Mouse (Mus musculus): ENCODE data around the gene Ears2.

Gene Ears2

DNA sequence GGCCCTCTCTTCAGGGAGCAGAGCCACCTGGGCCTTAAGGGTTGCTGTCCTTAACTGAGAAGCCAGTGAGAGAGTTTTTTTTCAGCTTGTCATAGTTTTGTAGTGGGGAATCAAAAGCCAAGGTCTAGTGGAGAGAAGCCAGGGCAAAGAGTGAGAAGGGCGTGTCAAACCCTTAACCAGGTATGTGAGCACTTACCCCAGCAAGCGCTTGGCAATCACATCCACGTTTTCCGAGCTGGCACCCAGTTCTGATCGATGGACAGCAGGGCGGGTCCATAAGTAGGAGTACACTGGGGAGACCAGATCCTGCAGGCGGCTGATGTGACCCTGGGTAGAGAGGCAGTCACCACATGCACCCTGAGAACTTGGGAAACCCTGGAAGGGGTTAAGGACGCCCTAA lies 23.0 kb downstream of the Ears2 start:
- peak; percentile 43 for DNase-seq

DNA sequence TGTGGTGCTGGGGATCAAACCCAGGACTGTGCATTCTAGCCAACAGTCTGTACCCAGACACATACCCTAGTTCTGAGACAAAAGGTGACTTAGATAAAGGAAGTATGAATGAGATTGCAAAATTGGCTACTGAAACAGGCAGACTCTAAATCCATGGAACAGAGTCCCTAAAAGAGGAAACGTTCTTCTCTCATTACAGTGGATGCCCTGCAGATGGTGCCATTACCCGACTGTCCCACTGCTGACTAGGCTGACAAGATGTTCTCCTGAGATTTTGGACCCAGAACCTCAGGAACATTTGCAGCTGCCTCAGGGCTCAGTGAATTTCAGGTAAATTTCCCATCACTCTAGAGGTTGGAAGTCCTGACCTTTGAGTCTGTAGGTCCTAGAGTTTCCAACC lies 32.7 kb downstream of the Ears2 start:
- DNase-seq, result no peak

DNA sequence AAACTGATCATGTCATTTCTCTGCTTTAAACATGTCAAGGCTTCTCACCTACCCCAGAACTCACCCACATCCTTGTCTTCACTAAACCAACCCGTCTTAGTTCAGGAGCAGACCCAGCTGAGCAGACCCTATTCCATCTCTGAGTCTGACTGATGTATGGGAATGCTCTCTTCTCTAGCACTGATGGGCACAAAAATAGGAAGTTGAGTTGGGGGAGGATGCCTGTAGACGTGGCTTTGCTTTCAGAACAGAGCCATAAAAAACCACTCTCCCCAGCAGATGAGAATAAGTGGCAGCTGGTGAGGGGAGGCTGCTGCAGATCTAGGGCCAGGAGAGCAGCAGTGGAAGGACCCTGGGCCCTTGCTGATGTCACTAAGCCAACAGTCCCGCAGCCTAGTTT lies 33.7 kb downstream of the Ears2 start:
- no peak for DNase-seq

DNA sequence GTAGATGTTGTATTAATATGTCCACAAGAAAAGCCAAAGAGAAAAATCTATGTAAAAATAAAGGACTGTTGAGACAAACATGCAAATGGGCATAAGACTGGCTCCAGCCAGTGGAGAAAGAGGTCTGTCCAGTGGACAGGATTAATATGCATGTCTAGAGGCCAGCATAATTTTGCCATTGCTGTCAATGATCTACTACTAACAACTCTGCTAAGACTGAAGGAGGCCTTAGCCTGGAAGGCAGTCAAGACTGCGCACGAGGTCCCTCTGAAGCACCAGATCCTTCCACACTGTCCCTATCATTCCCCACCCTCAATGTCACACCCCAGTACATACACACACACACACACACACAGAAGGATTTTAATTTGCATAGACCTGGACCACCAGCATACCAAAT lies 44.9 kb downstream of the Ears2 start:
- DNase-seq, result peak; percentile 71

DNA sequence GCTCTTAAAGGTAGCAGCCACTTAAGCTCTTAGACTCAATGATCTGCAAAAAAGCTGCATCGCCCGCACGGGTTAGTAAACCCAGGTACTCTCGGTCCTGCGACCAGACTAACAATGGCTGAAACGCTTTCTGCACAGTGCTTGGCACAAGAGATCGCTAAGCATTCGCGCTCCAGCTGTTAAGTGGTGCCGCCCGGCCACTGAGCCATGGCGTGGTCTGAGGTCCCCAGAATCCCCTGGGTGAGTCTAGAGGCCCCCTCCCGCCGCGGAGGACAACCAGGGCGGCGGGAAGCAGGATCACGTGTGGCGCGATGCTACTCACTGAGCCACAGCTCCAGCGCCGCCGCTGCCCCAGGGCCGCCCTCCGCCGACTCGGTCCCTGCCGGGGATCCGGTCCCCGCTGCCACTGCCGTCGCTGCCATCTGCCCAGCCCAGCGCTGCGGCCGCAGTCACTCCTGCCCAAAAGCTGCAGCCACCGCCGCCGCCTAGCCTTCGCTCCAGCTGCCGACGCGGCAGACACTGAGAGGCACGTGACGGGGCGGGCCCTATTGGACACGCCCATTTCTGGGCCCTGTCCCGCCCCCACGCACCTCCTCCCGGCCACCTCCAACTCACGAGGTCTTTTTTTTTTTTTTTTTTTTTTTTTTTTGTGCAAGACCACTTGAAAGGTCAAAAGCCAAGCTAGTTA lies 46.3 kb downstream of the Ears2 start, which contains the start of gene Gga2:
Gene Gga2 (minus strand): TSS at position 556 of the 688 bp plus-strand sequence.
- peak; percentile 89 for DNase-seq

DNA sequence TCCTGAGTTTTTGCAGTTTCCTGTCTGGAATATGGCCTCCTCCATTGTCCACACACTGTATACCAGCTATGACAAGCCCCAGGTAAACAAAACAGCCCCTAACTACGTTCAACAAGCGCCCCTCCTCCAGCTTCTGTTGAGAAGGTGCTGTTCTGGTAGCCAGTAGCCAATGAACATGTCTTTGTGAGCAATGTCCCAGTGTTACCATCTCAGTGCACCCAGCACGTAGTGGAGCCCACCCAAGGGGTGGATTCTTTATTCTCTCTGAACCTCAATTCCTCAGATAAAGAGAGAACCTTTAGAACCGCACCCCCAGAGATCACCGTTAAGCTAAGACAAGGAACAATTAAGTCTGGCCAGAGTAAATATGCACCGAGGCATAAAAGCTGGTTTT lies 46.8 kb downstream of the Ears2 start:
- no peak for DNase-seq

DNA sequence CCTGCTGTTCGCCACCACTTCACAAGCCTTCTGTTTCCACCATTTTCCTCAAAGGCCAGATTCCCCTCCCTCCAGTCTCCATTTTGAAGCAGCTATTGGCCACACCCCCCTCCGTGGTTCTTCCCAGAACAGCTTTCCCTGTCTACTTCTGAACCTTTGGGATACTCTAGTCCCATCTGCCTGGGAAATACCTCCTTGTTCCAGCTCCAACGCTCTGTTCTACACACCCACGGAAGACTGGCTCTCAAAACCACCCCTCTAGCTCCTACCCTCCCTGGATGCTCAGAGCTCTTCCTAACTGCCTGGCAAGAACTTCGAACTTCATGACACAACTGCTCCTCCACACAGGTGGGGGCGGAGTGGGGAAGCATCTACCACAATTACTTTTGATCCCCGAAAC lies 48.1 kb downstream of the Ears2 start:
- DNase-seq, result no peak

DNA sequence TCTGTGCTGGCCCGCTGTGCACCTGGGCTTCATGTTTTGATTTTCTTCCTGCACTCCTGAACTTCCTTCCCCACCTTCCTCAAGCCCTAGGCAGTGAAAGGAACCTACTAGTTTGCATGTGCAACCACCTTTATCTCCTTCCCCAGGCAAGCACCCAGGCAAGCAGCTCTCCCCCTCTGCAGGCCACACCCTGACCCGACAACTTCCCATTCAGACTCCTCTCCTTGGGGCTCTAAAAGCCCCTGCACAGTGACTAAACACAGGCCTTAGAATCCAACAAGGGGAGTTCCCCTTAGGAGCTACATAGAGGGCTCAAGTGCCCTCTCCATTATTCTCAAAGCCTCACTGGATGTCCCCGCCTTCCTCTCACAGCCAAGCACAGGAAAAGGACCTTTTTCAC lies 48.8 kb downstream of the Ears2 start:
- no peak for DNase-seq

DNA sequence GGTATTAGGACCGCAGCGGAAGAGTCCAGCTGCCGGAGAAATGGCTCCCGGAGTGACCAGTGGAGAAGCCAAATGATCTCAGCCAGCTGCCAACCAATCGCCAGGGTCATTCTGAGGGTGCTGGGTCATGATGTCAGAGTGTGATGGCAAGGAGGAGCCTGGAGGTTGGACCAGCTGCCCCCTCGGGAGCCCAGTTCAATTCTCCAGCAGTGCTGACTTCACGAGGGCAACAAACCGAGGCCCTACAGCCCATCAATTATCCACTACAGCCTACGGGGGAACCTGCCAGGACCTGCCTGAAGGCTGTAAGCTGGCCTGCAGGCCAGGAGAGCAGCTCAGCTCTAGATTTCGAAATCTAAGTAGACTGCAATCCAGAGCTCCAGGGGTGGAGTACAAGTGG lies 51.3 kb downstream of the Ears2 start:
- peak; percentile 70 for DNase-seq

DNA sequence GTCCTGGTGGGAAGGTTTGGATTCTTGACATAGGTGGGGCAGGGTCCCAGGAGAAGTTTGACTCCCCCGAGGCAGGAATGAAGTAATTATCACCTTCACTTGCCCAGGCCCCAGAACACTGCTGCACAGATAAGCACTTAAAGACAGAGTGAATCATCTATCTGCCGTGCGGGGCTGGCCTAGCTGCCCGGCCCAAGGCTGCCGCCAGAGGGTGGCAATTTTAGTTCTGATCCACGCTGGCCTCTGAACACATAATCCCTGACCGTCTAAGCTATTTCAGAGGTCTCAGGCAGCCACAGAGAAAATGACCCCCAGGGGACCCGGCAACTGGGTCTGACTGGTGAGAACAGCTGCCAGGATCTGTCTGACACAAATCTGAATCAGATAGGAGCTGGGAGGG lies 52.0 kb downstream of the Ears2 start:
- DNase-seq, result peak; percentile 37

DNA sequence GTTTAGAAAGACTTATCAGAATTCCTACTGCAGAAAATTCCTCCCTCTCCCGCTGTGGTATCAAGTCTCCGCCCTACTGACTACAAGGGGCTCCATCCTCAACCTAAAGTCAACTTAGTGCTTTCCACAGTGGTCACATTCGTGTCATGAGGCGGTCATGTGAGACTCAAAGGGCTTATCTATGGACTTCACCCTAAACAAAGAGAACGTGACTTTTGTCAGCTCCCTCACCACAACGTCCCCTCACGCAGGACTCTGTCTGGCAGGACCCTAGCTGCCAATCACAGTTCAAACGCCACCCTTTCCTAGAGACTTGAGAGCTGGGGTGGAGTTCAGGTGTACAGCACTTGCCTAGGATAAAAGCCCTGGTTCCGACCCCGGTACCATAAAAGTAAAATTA lies 54.1 kb downstream of the Ears2 start:
- DNase-seq, result no peak

DNA sequence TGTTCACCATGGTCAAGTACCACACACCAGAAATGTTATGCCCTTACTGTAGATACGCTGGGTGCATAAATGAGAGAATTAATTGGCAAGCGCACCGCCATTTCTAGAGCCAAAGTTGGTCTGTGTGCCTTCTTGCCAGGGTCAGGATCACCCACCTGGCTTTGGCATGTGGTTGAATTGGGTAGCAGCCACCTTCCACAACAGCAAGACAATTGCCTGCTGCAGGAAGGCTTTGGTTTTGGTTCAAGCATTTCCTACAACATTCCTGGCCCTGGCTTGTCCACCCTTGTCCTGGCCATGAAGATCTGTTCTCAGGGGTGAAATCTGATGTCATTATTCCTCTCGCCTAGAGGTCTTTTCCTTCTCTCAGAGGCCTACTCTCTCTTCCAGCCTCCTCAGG lies 54.7 kb downstream of the Ears2 start:
- no peak for DNase-seq

DNA sequence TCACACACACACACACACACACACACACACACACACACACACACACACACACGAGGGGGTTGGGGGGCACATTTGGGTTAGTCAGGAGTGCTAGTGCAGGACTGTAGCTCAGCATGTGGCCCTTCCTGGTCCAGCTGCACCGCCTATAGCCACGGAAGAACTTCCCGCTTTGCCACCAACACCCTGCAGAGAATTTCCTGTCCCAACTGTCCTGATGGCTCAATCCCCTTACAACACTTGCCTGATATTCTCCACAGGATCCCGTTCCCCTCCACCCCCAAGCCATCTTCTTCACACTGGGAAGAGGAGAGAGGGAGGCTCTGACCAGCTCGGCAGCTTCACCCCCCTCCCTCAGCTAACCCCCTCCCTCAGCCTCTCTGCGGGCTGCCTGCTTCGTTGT lies 66.7 kb downstream of the Ears2 start:
- no peak for DNase-seq

DNA sequence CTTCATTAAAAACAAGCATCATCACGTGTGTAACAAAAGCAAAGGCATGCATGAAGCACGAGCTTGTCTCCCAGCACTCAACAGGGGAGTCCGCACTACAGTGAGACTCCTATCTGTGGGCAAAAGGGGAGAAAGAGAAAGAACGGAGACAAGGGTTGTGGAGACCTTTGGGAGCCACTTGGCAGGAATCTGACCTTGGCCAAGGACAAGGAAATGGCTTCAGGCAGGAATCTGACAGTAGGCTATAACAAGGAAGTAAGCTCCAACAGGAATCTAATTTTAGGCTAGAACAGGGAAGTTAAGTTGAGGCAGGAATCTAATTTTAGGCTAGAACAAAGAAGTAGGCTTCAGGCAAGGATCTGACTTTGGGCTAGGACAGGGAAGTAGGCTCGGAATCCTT lies 71.1 kb downstream of the Ears2 start:
- no peak for DNase-seq

All from kidney, adult 11 months (tissue).